Mouse (Mus musculus) brain, adult 2 months (tissue): ENCODE measurements around the gene Hoxd8.

Experiments
- DNase-seq: peaks from one replicate; pipeline ENCODE4 v3.0.0; 2011; ENCODE audit warnings: low read depth, low spot score

Hoxd8 gene

DNA sequence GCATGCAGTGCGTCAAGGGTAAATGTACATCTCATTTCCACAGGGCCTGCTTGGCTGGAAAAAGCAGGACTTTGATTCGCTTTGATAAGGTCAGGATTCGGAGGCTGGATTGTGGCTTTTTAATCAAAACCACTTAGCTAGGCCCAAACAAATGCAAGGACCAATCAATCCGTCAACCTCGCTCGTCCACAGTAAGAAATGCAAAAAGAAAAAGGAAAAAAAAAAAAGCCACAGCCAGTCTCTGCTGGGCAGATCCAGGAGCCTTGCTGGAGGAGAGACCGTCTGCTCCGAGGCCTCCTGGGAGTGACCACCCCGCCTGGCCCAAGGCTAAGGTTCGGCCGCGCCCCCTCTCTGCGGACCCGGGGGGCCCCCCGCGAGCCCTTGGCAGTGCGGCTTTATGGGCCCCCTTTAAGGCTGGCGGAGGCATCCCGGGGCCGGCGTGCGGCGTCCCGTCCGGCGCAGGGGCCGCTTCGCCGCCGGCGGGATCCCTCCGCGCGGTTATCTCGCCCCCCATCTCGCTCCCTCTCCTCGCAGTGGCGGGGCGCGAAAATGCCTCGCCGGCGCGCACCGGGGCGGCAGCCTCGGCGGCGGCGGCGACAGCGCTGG is at the start of gene Hoxd8:
Gene Hoxd8 (plus strand): TSS at position 223 of the 606 bp plus-strand sequence.
- no peak for DNase-seq

DNA sequence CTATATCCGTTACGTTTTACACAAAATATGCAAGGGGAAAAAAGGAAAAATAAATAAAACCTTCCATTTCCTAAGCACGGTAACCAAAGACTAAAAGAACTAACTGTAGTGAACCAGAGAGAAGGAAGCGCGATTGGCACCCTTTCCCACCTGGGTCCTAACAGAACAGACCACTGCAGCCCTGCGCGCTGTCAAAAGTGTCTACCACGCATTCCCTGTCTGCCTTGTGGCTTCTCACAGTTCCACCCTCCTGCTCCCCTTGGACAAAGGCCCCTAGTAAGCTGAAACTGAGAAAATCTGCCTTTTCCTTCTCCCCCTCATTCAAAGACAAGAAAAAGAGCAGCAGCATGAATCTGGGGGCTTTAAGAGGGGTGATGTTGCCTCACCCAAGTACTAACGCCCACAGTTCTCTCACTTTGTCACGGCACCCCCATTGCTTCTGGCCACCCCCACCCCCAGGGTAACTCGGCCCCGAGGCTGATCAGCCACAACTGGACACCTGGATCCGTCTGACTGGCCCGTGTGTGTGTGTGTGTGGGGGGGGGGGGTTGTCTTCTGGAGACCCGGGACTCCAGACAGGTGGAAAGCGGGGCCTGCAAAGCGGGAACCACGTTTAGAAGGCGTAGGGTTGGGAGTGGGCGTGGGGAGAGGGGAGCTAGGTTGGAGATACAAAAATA is 49.5 kb upstream of the Hoxd8 start:
- DNase-seq: no peak

- no peak for DNase-seq
Observed at GRCm38 (mm10) chr2:74655420-74655781, 49.0 kb upstream of the Hoxd8 start.

- no peak for DNase-seq
Observed at GRCm38 (mm10) chr2:74655821-74656631, 48.4 kb upstream of the Hoxd8 start.

DNA sequence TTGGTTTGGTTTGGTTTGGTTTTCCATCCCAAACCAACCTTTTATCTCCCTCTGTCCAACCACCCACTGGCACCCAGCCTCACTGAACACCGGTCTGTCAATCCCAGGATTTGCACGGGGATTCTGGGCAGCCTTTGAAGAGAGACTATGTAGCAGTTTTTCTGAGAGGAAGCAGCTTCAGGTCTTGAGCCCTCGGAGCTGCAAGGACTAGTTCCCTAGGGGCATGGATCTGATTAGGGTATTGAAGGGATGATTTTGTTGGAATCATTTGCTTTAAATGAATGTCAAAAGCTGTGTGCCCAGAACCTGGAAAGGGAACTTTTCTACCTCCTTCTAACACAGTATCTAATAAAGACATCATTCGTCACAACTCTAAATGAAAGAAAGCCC is 47.8 kb upstream of the Hoxd8 start:
- DNase-seq: no peak

GRCm38 (mm10) chr2:74657251-74658023 is 47.0 kb upstream of the Hoxd8 start:
- no peak for DNase-seq

DNA sequence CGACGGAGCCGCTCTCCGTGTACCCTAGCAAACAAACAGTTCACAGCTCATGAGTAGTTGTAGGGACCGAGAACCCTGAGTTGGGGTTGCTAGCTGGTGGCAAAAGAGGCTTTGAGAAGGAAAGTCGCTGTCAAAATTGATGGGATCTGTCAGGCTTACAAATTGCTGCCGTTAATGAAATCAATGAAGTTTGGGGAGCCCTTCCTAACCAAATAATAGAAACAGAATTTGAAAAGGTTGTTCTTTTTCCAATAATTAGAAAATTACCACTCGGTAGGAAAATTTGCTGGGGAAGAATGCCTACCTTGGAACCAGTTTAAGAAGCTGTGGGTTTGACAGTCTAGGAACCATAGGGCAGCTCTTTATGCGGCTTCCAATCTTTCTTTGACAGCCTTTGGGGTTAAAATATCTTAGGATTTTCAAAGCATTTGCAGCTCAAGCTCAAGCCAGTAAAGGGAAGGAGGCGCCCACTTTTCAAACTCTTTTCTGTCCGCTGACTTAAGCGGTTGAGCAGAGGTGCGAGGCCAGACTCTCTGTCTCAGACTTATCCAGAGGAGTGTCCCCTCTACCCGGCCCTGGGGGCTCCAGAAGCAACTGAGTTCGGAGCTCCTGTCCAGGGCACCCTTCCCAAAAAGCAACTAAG is 46.3 kb upstream of the Hoxd8 start:
- DNase-seq: no peak

DNA sequence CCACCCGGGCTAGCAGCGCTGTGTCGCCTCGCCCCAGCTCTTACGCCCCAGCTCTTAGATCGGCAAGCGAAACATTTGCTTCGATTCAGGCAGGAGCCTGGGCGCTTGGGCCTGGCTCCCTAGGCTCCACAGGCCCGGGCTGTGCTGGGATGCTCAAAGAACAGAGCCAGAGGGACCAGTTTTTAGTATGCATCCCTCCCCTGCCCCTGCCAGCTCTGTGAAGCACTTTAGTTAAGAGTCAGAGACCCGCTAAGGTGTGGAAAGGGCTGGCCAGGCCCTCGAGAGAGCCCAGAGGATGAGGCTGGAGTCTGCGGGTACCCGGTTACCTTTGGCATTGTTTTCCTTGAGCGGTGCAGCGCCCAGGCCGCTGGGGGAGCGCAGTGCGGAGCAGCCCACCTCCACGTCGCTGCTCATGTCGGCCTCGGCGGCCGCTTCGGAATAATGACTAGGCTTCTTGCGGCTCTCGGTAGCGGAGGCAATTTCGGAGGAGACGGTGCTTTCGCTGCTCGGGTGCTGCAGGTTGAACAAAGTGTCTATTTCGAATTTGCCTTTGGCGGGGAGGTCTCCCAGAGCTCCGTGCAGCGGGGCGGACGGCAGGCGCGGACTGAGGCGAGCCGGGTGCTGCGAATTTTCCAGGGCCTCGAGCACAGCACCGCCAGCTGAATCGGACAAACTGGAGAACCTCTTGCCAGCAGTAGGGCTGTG is 45.6 kb upstream of the Hoxd8 start:
- no peak for DNase-seq

DNA sequence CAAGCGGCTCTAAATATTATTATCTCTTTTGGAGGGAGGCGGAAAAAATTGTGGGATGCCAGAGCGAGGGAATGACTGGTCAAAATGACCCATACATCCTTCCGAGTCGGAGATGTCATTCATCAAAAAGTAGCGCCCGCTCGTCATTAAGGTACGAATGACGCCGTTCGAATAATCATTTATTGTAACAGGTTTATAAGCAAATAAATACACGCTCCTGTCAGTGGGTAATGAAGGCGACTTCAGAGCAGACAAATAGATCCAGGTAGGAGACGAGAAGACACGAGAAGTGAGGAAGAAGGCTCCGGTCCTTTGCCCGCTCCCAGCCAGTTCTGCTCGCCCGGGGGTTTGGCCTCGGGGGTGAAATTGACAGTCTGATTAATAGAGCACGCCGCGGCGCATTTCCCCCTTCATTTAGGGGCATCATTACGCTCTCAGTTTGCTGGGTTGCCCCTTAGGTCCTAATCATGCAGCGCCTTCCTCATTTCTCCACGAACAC is 44.9 kb upstream of the Hoxd8 start, which contains the start of gene Evx2:
Gene Evx2 (minus strand): TSS at position 51 of the 499 bp plus-strand sequence.
- no peak for DNase-seq

GRCm38 (mm10) chr2:74660421-74661375 is 43.7 kb upstream of the Hoxd8 start:
- DNase-seq: no peak

DNA sequence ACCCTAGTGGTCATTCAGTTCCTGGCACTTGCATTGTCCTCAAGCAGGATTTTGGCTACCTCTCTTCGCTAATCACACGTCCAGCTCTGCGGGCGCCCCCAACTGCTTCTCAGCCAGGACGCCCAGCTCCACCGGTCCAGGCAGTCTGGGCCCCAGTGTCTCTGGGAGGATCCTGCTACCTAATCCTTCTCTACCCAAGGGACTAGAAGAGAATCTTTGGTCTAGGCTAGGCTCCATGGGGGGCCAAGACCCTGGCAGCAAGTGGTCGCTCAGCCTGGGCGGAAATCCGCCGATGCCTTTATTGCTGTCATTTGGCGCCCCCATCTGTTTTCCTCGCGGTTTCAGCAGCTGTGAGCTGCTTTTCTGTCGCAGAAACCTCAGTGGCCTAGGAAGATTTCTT is 42.7 kb upstream of the Hoxd8 start:
- peak; percentile 50 for DNase-seq

DNA sequence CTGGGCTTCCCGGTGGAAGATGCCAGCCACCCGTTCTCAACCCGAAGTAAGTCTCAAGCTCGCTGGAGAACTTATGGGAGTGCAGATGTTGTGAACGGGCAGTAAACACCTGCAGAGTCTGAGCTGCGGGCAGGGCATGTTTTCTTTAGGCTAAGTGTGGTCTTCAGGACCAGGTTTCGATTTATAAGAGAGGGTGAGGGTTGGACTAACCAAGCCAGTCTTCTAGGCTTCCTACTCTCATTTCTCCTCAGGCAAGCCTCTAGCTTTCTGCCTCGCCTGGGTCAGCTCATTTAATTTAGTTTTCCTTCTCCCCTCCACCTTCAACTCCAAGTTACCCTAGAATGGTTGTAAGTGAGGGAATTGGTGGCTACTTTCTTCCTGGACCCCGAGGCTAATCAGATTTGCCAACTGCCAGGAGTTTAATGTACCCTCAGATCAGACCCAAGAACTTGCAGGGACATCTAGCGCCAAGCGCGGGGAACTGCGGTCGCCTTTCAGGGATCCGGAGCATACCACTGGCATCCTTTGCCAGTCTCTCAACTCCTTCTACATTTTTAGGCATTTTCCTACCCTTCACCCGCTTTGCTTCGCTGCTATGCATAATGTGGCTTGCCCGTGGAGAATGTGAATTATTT is 41.0 kb upstream of the Hoxd8 start:
- peak; percentile 68 for DNase-seq

GRCm38 (mm10) chr2:74666411-74666810 is 38.0 kb upstream of the Hoxd8 start:
- no peak for DNase-seq

- DNase-seq: no peak
Observed at GRCm38 (mm10) chr2:74667191-74667841, 37.1 kb upstream of the Hoxd8 start.

- no peak for DNase-seq
Observed at GRCm38 (mm10) chr2:74667842-74668357, 36.5 kb upstream of the Hoxd8 start, which contains the start of gene Hoxd13. Hoxd13 (plus strand) TSS chr2:74668310.

DNA sequence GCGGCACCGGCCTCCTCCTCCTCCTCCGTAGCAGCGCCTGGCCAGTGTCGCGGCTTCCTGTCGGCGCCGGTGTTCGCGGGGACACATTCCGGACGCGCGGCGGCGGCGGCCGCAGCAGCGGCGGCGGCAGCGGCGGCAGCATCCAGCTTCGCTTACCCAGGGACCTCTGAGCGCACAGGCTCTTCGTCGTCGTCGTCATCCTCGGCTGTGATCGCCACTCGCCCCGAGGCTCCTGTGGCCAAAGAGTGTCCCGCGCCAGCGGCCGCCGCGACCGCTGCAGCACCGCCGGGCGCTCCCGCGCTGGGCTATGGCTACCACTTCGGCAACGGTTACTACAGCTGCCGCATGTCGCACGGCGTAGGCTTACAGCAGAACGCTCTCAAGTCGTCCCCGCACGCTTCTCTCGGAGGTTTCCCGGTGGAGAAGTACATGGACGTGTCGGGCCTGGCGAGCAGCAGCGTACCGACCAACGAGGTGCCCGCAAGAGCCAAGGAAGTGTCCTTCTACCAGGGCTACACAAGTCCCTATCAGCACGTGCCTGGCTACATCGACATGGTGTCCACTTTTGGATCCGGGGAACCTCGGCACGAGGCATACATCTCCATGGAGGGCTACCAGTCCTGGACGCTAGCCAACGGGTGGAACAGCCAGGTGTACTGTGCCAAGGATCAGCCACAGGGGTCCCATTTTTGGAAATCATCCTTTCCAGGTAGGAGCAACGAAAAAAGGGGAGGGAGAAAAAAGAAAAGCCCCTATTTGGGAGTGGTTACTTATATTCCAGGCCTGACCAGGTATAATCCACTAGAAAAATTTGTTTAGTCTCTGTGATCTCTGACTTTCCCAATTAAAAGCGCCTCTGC is 35.8 kb upstream of the Hoxd8 start:
- DNase-seq: no peak

GRCm38 (mm10) chr2:74669230-74669578 is 35.2 kb upstream of the Hoxd8 start:
- no peak for DNase-seq
